Mouse (Mus musculus) thymus, postnatal 4 days (tissue): Measurements from ENCODE around the gene Sbk1.
"Not testable (repeated sequence)": the region's sequence is repeated elsewhere in the genome, so short reads cannot be mapped to it uniquely, and the experiment has no call there.

ENCODE experiments used
- DNase-seq: peaks from one replicate; pipeline ENCODE4 v3.0.0; 2021

Sbk1 gene

GRCm38 (mm10) chr7:126288104-126288497, 15.7 kb downstream of the Sbk1 start:
- DNase-seq, result no peak

GRCm38 (mm10) chr7:126288571-126289091, 16.2 kb downstream of the Sbk1 start:
- DNase-seq, result no peak

- DNase-seq, result no peak
Measured at GRCm38 (mm10) chr7:126289371-126289770, 17.0 kb downstream of the Sbk1 start.

DNA sequence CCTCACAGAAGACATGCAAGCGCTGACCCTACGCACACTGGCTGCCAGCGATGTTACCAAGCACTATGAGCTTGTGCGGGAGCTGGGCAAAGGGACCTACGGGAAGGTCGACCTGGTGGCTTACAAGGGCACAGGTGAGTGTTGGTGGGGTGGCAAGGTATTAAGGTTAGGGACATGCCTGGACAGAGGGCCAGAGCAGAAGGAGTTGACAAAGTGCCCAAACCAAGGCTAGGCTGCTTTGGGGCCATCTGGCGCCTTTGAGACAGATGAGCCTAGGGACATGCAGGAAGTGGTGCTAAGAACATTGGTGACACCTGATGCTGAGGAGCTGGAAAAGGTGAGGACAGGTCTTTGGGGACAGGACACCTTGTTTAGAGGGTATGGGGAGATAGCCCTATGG, 17.5 kb downstream of the Sbk1 start:
- DNase-seq, result no peak

DNA sequence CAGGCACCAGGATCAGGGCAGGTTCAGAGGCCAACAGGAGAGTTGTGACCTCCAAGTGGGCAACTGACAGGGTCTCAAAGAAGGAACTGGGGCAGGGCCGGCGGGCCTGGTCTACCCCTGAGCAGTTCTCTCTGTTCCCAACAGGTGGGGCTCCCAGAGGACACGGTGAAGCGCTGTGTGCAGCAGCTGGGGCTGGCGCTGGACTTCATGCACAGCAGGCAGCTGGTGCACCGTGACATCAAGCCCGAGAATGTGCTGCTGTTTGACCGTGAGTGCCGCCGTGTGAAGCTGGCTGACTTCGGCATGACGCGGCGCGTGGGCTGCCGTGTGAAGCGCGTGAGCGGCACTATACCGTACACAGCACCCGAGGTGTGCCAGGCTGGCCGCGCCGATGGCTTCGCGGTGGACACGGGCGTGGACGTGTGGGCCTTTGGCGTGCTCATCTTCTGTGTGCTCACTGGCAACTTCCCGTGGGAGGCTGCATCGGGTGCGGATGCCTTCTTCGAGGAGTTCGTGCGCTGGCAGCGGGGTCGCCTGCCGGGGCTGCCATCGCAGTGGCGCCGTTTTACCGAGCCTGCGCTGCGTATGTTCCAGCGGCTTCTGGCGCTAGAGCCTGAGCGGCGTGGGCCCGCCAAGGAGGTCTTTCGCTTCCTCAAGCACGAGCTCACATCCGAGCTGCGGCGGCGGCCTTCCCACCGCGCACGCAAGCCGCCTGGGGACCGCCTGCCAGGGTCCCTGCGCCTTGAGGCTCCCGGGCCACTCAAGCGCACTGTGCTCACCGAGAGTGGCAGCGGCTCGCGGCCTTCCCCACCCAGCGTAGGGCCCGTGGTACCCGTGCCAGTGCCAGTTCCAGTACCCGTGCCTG, 19.5 kb downstream of the Sbk1 start:
- no peak for DNase-seq

DNA sequence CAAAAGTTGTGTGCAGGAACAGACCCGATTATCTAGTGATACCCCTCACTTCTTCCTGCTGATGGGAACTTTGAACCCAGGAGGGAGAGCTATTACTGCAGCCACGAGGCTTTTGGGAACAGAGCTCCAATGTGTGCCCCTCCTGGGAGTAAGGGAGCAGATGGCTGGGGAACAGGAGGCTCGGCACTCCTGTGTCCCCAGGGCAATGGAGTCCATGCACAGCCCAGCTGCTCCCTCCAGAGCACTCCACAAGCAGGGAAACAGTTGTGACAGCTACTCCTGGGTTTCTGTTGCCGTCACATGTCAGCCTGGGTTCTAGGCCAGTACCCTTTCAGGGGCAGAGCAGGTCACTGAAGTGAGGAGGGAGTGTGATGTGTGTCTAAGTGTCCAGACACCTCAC, 20.7 kb downstream of the Sbk1 start:
- DNase-seq, result no peak

GRCm38 (mm10) chr7:126297579-126298460, 25.4 kb downstream of the Sbk1 start:
- peak; percentile 63 for DNase-seq

DNA sequence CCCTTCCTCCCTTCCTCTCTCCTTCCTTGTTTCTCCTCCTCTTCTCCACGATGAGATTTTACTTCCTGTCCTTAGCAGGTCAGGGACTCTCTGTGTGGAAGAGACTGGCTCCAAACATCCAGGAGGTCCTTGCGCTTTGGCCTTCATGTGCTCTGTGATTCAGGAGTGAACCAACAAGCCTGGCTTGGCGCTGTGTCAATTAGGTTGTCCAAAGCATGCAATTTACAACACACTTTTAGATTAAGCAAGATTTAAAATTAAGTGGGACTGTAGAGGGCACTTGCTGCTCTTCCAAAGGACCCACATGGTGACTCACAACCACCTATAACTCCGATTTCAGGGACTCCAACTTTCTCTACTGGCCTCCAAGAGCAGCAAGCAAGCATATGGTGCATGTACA, 26.4 kb downstream of the Sbk1 start:
- no peak for DNase-seq

GRCm38 (mm10) chr7:126301831-126302230, 29.4 kb downstream of the Sbk1 start:
- DNase-seq, result not testable (repeated sequence)

DNA sequence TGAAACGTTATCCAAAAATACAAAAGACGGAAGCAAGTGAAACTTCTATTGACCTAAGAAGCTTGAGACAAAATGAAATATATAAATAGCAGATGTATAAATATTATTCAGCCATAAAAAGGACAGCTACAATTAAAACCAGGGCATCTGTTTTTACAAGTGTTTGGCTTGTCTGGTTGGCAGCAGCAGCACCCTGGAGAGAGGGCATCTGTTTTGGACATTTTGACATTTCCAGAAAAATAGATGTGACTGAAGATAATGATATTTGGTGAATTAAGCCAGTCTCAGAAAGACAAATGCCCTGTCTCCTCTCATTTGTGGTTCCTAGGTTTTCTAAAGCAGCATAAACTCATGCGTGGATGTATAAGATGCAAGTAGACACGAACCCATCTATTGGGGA, 39.4 kb downstream of the Sbk1 start:
- DNase-seq, result no peak

DNA sequence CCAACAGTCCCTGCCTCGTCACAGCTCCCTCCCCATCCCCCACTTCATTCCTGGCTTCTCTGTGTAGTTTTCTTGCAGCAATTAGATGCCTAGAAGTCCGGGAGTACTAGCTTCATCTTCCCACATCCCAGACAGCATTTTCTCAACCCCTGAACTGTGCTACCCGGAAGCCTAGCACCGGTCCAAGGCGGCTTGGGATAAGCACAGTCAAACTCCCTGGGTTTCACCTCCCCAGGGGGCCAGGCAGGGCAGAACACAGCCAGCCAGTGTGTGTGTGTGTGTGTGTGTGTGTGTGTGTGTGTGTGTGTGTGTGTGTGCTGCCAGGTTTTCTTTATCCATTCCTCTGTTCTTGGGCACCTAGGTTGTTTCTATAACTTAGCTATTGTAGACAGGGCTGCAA, 40.9 kb downstream of the Sbk1 start:
- no peak for DNase-seq

DNA sequence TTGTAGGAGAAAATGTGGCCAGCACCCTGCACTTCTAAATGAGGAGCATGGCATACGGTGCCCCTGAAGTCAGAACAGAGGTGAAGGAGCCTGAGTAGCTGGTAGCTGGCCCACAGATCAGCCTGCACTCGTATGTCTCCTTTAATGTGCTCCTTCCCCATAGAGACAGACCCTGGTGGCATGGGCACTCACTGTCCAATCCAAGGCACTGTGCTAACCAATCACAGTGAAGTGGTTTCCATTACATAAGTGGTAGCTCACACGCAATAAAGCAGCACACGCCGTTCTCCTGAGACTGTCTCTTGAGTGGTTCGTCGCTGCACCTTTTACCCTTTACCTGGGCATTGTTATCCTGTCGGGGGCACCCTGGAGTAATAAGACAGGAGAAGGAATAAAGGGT, 41.9 kb downstream of the Sbk1 start:
- DNase-seq, result no peak

DNA sequence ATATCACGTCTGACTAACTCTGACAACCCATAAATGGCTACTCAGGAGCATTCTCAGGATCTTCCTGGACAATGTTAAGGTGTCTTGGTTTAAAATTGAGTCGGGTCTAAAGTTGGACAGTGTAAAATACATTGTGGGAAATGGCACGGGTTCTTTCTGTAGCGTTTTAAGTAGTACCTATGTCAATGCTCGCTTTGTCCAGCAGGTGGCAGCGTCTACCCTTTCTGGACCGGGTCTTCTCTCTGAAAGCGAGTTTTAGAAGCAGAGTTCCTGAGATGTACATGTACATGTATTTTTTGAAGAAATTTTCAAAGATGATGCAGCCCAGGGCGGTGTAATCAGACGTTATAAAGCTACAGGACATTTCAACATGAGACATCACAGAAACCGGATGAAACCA, 51.3 kb downstream of the Sbk1 start:
- DNase-seq, result peak; percentile 93

- no peak for DNase-seq
Measured at GRCm38 (mm10) chr7:126324791-126325190, 52.4 kb downstream of the Sbk1 start.

DNA sequence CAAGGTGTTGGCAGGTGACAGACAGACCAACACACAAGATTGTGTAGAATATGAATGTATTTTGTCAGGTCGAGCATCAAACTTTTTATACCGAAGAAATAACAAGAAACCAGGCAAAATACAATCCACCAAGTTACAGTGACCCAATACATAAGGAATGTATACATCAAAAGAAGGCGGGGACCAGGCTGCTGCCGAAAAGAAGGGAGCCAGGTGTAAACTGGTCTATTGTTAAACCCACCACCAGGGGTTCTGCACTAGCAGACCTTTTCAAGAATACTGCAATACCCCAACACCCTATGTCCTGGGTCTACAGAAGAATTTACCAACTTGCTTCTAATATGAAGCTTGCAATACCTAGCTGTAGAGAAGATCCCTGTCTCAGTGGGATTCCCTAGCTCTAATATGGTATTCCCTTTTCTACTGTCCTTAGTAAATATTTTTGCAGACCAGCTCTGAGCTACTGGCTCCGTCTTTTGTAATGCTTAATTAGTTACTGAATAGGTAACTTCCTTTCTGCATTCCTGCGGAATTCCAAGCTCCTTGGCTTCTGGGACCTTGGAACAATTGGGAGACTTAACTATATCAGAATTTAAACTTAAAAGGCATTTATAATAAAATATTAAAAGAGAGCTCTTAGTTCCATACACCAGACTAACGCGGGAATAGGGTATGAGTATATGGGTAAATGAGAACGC, 53.3 kb downstream of the Sbk1 start:
- DNase-seq, result not testable (repeated sequence)

GRCm38 (mm10) chr7:126328848-126329247, 56.4 kb downstream of the Sbk1 start:
- DNase-seq, result not testable (repeated sequence)

GRCm38 (mm10) chr7:126329907-126330645, 57.7 kb downstream of the Sbk1 start:
- peak; percentile 42 for DNase-seq

DNA sequence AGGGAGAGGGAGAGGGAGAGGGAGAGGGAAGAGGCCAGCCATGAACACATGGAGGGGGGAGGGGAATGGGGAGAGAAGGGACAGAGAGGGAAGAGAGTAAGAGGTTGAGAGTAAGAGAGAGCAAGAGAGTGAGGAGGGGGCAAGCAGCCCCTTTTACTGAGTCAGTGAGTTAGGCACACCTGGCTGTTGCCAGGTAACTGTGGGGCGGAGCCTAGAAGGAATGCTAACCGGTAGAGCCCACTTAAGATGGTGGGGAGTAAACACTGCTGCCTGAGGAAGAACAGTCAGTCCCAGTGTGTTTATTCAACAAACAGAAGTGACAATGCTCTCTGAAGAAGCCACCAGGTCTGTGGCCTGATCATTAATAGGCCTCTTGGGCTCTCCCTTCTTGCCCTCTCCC, 58.3 kb downstream of the Sbk1 start:
- no peak for DNase-seq

DNA sequence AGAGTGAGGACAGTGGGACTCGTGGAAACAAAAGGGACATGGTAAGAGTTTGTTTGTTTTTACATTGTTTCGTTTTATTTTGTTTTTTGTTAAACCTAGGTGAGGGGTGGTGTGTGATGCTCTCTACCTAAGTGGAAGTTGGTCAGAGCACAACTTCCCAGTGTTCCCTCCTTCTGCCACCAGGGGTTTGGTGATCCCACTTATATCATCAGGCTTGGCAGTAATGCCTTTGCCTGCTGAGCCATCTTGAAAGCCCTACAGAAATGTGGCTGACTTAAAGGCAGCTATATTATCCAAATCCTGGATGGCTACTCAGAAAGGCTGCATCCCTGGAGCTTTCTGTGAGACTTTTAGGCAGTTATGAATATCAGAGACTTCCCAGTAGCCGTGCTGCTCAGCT, 60.3 kb downstream of the Sbk1 start:
- DNase-seq, result no peak

DNA sequence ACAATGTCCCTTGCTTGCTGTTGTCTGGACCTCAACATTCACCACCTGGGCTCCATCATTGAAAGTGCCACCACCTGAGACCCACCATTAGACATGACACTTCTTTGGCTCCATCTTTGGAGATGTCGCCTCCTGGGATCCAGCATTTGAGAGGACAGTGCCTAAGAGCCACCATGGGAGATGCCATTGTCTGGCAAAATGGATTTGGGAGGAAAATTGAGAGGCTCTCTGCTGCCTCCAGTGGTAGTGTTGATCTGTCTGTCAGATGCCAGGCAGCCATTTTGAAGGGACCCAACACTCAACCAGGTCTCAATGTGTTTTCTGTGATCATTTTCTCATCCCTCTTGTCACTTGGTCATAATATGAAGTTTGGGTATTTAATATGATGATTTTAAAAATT, 63.1 kb downstream of the Sbk1 start:
- DNase-seq, result no peak

- peak; percentile 57 for DNase-seq
Measured at GRCm38 (mm10) chr7:126338906-126339305, 66.5 kb downstream of the Sbk1 start.

GRCm38 (mm10) chr7:126339521-126339971, 67.1 kb downstream of the Sbk1 start:
- peak; percentile 64 for DNase-seq
